Mouse (Mus musculus) liver, postnatal 0 days (tissue): ENCODE measurements around the gene Grik1.

Experiments
- CTCF ChIP-seq: sonication (generic); IDR thresholded peaks from 2 replicates; pipeline ENCODE4 v1.5.1; 2016; ENCODE audit warnings: antibody characterized with exemption, low read depth
- EP300 ChIP-seq: IDR thresholded peaks from 2 replicates; pipeline ENCODE4 v1.6.1; 2016; ENCODE audit warnings: antibody characterized with exemption, low read depth, mild to moderate bottlenecking

DNA sequence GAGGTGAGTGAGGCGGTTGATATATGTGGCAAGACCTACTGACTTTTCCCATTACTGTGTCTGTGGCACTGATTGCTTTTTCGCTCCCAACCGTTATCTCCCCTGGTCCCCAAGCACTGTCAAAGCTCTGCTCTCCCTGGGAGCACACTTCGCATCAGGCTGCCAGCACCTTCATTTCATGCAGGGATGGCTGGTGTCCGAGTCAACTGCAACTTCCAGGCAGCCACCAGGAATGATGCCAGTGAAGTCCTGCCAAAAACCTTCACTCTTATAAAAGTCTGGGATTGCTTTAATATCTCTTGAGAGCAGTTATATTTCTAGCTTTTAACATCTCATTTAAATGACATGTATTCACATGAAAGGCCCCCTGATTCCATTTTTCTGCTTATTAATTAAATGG lies 215.3 kb downstream of the Grik1 start:
- no peak for TF ChIP-seq CTCF
- no peak for TF ChIP-seq EP300
